In the genomic region with DNA sequence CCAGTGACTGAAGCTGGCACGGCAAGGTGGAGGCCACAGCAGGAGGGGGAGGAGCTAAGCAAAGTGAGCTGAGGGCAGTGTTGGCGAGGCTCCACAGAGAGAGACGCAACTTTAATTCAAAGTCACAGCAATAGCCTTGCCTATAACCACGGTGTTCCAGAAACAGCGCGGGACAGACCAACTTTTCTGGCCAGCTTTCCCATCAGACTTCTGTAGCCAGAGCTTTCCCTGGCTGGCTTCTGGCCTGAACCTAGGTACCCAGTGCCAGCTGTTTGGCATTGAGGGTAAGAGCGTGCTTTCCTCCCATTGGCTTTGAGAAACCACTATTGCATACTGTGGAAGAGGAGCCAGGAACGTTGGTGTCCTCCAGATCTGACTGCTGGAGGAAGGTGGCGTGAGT, we compare ENCODE assay signal across 17 mouse cellular contexts.
A peak's percentile ranks its signal among the peaks of the same experiment; 100 is the strongest.
DNase-seq lines count a peak whose midpoint lies in the region; ATAC-seq and TF ChIP-seq lines count a peak whose summit lies in the region.
"Had no signal": no experiment of that assay in that cellular context is flagged by ENCODE, and none has a peak within 500 bp of the region (broad histone marks: within the 10 kb centered on the region; RNA-seq: fewer than 3 reads in every experiment).

No protein-coding gene starts in this region.

- H3K27me3 ChIP-seq in heart, embryonic 11.5 days (ENCODE audit: control insufficient read depth, insufficient read depth, low read length), result peaks cover 9% of the 10 kb centered on the region
- no peaks in the 10 kb centered on the region for H3K27me3 ChIP-seq in lung, postnatal 0 days (replicated peaks; ENCODE audit: insufficient read depth, low read length)
- H3K27me3 ChIP-seq: hindbrain, embryonic 15.5 days had no signal

- no peaks in the 10 kb centered on the region for H3K9me3 ChIP-seq in heart, embryonic 11.5 days (replicated peaks; ENCODE audit: control insufficient read depth, low read length)
- H3K9me3 ChIP-seq in lung, postnatal 0 days (ENCODE audit: low read length), result no peaks in the 10 kb centered on the region
- H3K9me3 ChIP-seq: embryonic facial prominence, embryonic 13.5 days; forebrain, embryonic 13.5 days; G1E; hindbrain, embryonic 15.5 days had no signal

- H3K4me2 ChIP-seq in heart, embryonic 11.5 days, result no peak overlapping the region
- H3K4me2 ChIP-seq in lung, postnatal 0 days (replicated peaks; ENCODE audit: low read depth, low read length), result no peak overlapping the region
- H3K4me2 ChIP-seq: embryonic facial prominence, embryonic 13.5 days; forebrain, embryonic 13.5 days; hindbrain, embryonic 15.5 days had no signal

- H3K4me3 ChIP-seq in heart, embryonic 11.5 days (ENCODE audit: low read depth, low read length), result no peak overlapping the region
- no peak overlapping the region for H3K4me3 ChIP-seq in lung, postnatal 0 days (ENCODE audit: low read depth, low read length)
- no peak overlapping the region for H3K4me3 ChIP-seq in left cerebral cortex, adult 2 months
- H3K4me3 ChIP-seq: embryonic facial prominence, embryonic 13.5 days; forebrain, embryonic 13.5 days; hindbrain, embryonic 15.5 days; layer of hippocampus, adult 2 months had no signal

- H3K36me3 ChIP-seq in heart, embryonic 11.5 days (ENCODE audit: control insufficient read depth, insufficient read depth, low read length), result no peaks in the 10 kb centered on the region
- no peaks in the 10 kb centered on the region for H3K36me3 ChIP-seq in lung, postnatal 0 days (ENCODE audit: insufficient read depth, low read length)
- H3K36me3 ChIP-seq: embryonic facial prominence, embryonic 13.5 days; G1E; hindbrain, embryonic 15.5 days had no signal

- no peak overlapping the region for H3K27ac ChIP-seq in heart, embryonic 11.5 days (ENCODE audit: low read depth, low read length)
- no peak overlapping the region for H3K27ac ChIP-seq in lung, postnatal 0 days (ENCODE audit: low read length)
- H3K27ac ChIP-seq in left cerebral cortex, adult 2 months, result no peak overlapping the region
- H3K27ac ChIP-seq: embryonic facial prominence, embryonic 13.5 days; forebrain, embryonic 13.5 days; hindbrain, embryonic 15.5 days; layer of hippocampus, adult 2 months had no signal

- no peak overlapping the region for H3K9ac ChIP-seq in heart, embryonic 11.5 days (ENCODE audit: low read depth, low read length)
- H3K9ac ChIP-seq in lung, postnatal 0 days (replicated peaks; ENCODE audit: low read depth), result no peak overlapping the region
- H3K9ac ChIP-seq: embryonic facial prominence, embryonic 13.5 days; forebrain, embryonic 13.5 days; hindbrain, embryonic 15.5 days; liver, postnatal 0 days had no signal

- no peaks in the 10 kb centered on the region for H3K4me1 ChIP-seq in heart, embryonic 11.5 days (ENCODE audit: control insufficient read depth, insufficient read depth, low read length)
- H3K4me1 ChIP-seq in lung, postnatal 0 days (ENCODE audit: insufficient read depth, low read depth, low read length), result no peaks in the 10 kb centered on the region
- H3K4me1 ChIP-seq: embryonic facial prominence, embryonic 13.5 days; forebrain, embryonic 13.5 days; hindbrain, embryonic 15.5 days had no signal

- no peak for ATAC-seq in heart, embryonic 11.5 days (replicated peaks; ENCODE audit: insufficient number of reproducible peaks, low FRiP score, low TSS enrichment)
- no peak for ATAC-seq in lung, postnatal 0 days
- ATAC-seq: forebrain, embryonic 13.5 days; liver, postnatal 0 days had no signal

- no peak for TF ChIP-seq CTCF in lung, postnatal 0 days (IDR thresholded peaks at IDR 0.05)
- no peak for TF ChIP-seq CTCF in left cerebral cortex, adult 2 months (IDR thresholded peaks at IDR 0.05)

- DNase-seq in heart, adult 11 months, result peak; percentile 93
- peak; percentile 13 for DNase-seq in lung, postnatal 36 days
- DNase-seq in lung, postnatal 0 days (ENCODE audit: low spot score), result no peak
- DNase-seq in gastrocnemius, postnatal 25 days, result peak; percentile 56
- DNase-seq in kidney, postnatal 25 days, result peak; percentile 29 to 52
- no peak for DNase-seq in cerebellum, postnatal 4 days (ENCODE audit: low spot score in 2 of 2)
- no peak for DNase-seq in left cerebral cortex, adult 2 months (ENCODE audit: extremely low spot score in 1 of 2, low spot score in 2 of 2)
- DNase-seq: B cell, adult 2 months; liver, postnatal 0 days; right cerebral cortex, postnatal 25 days; thymus, postnatal 25 days had no signal

- 67% methylated on average over 9 of the region's 9 CpGs for WGBS in heart, embryonic 11.5 days (ENCODE audit: insufficient replicate concordance)
- WGBS in lung, postnatal 0 days, result 65% methylated on average over 9 of the region's 9 CpGs

- no peak for TF ChIP-seq EP300 in lung, postnatal 0 days (IDR thresholded peaks at IDR 0.05)

- intact Hi-C loops in left cerebral cortex, adult 2 months (cut with DNase I), result loop anchor here (5.0 kb wide), 2 partner anchors 58 to 633 kb away; no protein-coding TSS in a partner anchor

Comparison
In these comparisons a context has a peak if more than half of its experiments do, and no peak if none do; other contexts are left out.
1. DNase-seq: peak in heart, adult 11 months (single experiment), lung, postnatal 36 days (single experiment), gastrocnemius, postnatal 25 days (single experiment) and kidney, postnatal 25 days (2 of 2); none in lung, postnatal 0 days (single experiment), cerebellum, postnatal 4 days (0 of 2) and left cerebral cortex, adult 2 months (0 of 2).